Mouse (Mus musculus): Measurements from ENCODE around the gene Drc1.

Gene Drc1

DNA sequence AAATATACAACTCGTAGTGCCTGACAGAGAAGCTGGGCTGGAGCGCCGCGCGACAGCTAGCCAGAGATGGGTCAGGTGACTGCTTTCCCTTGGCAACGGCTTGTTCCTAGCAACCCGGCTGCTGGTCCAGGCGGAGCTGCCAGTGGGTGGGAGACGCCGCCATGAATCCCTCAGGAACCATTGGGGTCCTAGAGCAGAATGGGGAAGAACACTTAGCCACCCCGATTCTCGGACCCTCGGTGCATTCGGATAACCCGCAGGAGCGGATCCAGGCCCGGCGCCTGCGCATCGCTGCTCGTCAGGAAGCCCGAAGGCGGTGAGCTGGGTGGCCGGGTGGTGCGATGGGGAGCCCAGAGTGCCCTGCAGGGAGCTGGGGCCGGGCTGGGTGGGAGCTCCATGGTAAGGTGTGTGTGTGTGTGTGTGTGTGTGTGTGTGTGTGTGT lies at the start of gene Drc1:
Gene Drc1 (plus strand): TSS at position 98 of the 442 bp plus-strand sequence.
- no peak for DNase-seq (ENCODE audit: low read depth)

DNA sequence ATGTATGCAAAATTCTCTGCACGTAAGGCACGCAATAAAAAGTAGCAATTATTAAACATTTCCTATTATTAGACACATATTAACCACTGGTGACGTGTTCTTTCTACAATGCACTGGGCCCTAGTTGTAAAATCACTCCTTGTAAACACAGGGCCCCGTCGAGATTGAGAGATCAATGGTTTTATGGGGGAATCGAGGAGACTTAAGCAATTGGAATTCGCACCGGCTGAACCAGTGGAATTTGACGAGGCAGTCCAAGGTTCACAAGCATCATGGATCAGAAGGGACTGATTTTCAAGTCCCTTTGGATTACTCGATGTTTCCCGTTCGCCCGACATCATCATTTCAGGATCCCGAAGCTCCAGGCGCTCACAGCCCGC lies 49.3 kb upstream of the Drc1 start:
- no peak for DNase-seq (ENCODE audit: low read depth)

DNA sequence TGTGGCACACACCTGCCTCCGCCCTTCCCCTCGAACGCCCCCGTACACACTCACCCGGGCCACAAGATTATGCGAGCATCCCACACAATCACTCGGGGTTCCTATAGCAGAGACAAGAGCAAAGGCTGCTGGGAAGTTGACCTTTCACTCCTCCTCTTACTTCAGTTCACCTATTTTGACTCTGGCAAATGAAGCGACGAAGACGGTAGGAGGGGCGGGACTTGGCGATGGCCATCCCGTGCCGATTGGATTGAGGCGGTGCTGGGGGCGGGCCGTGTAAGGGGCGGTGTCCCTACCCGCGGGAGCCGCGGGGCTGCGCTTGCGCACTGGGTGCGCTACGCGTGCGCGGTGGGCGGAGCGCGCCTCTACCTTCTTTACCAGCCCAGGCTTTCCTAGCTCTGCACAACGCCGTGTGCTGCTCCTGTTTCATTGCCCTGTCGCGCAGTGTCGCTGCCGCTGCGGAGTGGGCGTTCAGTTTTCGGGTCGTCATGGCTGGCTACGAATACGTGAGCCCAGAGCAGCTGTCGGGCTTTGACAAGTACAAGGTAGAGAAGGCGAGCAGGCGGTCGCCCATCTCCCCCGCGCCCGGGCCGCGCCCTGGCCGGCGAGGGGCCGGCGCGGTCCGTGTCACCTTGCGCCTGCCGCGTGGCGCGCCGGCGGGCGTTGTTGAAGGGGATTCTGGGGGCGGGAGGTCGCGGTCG lies 48.8 kb upstream of the Drc1 start, which contains the start of gene Selenoi:
Gene Selenoi (plus strand): TSS at position 311 of the 701 bp plus-strand sequence.
- DNase-seq (ENCODE audit: low read depth) = peak; percentile 99

DNA sequence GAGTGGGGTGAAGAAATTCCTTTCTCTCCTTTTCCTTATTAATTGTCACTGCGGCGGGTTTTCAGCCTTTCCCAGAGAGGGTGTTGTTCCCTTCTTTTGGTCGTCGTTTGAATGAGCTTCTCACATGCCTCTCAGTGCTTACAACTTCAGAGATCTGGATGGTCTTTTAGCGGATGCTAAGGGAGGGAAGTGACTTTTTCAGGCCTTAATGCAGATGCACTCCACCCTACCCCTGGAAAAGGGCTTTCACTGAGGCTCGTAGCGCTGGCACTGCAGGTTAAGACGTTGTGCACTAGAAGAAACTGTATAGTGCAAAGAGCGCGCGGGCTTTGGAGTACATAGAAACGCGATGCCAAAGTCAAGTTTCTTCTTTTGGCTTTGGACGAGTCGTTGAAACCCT lies 48.1 kb upstream of the Drc1 start:
- DNase-seq (ENCODE audit: low read depth) = peak; percentile 59

DNA sequence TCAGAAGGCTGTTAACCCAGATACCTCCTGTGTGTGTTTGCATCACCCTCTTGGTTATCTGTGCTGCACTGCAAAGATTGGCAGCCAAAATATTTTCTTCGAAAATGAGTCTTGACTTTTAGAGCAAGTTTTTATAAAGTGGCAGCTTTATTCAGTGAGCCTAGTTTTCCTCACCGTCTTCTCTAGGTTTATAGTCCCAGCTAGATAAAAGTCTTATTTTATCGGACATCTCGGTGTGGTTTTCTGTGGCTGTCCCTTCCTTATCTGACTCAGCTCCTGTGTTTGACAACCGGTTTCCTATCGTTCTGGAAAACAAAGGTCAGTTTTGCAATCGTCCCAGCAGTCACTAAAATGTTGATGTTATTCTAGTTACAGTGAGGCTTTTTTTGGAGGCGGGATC lies 47.2 kb upstream of the Drc1 start:
- DNase-seq (ENCODE audit: low read depth) = no peak

DNA sequence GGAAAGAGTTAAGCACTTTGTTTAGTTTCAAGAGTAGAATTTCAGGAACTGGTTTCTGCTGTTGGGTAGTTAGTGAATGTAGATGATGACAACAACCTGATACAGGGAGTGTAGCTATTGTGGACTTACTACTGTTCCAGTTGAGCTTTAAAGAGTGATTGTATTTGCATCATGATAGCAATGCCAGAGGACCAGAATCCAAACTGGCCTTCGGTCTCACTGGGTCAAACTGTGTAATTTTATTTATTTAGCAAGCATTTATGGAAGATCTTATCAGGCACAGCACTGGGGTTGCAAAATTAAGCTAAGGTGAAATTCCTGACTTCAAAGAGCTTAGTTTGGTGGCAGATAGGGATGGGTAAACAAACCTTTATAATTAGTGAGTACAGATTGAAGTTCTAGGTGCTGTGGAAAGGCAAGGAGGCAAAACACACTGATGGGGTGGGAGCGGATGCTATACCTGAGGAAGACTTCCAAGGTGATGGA lies 45.5 kb upstream of the Drc1 start:
- DNase-seq (ENCODE audit: low read depth) = no peak

DNA sequence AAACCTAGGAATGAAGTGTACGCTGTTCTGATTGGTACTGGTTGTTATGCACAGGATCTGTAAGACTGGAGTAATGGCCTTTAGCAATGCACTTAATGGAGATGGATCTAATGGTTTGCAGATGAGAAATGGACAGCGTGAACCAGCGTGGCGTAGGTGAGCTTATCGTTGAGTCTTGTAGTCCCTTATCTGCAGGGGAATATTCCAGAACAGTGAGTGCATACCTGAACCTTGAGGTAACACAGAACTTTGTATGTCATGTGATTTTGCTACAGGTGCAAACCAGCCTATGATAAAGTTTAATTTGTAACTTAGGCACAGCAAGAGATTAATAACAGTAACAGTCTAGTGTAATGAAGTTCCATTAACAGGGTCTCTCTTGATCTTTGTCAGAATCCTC lies 42.7 kb upstream of the Drc1 start:
- no peak for DNase-seq (ENCODE audit: low read depth)

DNA sequence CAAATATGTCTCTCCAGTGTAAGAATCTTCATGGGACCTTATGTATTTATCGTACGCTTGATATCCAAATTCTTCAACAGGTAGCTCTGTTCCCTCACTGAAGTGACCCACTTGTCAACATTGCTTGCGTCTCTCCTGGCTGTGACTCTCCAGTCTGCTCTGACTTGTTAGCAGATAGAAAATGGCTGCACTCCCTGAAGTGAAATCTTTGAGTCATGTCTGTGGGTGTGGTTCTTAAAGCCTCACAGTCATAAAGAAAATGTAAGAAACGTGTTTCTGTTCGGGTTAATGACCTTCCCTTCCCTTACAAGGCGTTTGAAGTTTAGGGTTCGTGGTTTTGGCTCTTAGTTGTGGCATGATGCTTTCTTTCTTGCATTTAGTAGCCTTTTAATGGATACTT lies 40.6 kb upstream of the Drc1 start:
- peak; percentile 86 for DNase-seq (ENCODE audit: low read depth)

DNA sequence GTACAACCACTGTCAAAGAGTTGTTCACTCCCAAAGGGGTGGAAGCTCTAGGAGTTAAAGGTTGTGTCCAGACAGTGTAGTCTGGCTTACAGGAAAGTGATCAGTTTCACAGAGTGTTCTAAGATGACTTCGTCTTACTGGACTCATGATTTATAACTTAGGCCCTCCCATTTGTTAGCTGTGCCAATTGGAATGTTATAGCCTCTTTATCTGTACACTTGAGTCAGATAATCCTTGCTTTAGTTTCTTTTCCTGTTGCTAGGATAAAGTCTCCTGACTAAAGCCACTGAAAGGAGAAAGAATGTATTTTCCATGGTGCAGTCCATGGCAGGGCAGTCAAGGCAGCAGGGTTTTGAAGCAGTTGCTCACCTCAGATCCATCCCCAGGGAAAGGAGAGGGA lies 38.8 kb upstream of the Drc1 start:
- no peak for DNase-seq (ENCODE audit: low read depth)

DNA sequence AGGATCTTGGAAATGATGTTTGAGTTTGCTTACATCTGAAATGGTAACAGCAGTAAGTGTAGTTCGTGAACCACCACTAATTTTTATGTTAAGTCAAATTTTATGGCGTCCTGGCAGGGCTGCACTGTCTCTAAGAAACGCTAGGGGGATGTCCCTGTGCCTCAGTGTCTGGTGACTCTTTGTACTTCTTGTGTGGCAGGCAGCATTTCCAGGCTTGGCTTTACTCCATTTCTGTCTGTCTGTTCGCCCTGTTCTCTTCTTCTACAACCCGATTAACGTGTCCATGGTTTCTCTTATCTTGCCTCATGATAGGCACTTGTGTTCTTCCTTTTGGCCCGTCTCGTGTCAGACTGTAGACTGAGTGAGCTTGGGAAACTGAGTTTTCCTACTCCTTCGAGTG lies 37.4 kb upstream of the Drc1 start:
- DNase-seq (ENCODE audit: low read depth) = peak; percentile 63

DNA sequence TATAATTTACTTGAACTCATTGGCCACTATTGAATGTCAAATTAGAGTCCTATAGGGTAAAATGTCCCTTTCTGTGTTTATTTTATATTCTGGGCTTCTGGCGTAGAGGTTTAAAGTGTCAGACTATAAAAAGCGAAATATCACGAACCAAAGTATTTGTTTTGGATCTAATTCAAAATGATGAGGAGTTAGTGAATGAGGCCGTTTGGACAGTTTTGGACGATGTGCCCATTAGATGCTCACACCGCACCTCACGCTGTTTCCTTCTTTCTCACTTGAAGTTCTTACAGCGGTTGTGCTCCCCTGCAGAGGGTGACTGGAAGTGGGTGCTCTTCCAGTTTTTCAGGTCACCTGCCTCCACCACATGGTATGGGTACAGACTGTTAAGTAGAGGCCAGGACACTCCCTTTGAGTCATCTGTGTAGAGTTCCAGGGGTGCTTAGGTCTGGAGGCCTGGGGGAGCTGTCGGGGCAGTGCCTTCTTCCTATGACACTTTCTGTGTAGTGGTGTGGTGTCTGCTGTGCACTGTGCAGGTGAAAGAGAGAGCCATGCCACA lies 35.2 kb upstream of the Drc1 start:
- no peak for DNase-seq (ENCODE audit: low read depth)

DNA sequence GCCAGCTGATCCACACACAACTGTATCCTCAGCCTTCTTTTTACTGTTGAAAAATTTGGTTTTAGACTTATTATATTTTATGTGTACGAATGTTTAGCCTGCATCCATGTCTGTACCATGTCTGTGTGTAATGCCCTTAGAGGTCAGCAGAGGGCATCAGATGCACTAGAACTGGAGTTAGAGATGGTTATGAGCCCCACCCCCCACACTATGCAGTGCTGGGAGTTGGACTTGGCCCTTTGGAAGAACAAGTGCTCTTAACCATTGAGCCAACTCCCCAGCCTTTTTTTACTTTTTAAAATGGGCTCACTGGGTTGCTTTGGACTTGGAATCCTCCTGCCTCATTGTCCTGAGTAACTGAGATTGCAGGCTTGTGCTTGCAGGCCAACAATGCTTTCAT lies 33.5 kb upstream of the Drc1 start:
- DNase-seq (ENCODE audit: low read depth) = peak; percentile 50

DNA sequence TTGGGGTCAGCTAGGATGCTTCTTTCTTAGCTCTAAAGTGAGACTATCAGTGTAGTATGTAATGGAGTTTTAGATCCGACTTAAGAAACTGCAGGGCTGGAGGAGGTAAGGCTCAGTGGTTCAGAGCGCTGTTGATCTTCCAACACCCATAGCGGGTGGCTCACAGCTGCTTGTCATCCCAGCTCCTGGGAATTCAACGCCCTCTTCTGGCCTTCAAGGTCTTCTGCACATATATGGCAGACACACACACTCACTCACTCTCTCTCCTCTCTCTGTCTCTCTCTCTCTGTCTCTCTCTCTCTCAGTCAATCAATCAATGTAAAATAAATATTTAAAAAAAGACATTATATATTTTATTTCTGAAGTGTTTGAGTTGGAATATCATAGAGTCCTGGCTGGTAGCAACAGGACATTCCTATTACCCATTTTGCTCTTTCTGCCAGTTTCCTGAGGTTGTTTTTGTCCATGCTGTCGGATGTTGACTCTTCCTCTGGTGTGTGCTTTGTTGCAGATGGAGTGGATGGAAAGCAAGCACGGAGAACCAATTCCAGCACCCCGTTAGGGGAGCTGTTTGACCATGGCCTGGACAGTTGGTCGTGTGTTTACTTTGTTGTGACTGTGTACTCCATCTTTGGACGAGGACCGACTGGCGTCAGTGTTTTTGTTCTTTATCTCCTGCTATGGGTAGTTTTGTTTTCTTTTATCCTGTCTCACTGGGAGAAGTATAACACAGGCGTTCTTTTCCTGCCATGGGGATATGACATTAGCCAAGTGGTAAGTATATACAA lies 25.4 kb upstream of the Drc1 start:
- DNase-seq (ENCODE audit: low read depth) = no peak

DNA sequence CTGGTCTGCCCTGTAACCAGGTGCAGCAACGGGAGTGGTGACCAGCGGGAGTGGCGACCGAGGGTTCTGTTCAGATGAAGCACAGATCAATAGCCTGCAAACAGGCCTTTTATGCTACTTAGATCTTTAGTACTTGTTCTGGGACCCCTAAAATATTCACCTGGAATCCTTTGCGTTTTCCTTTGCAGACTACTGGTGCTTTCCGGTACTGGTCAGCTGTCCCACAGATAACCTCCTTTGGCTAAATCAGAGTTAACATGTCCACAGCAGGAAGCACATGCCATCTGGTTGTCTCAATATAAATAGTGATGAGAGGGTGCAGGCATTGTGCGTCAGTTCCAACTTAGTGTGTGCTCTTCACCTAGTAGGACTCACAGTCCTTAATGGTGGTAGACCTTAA lies 22.4 kb upstream of the Drc1 start:
- no peak for DNase-seq (ENCODE audit: low read depth)

DNA sequence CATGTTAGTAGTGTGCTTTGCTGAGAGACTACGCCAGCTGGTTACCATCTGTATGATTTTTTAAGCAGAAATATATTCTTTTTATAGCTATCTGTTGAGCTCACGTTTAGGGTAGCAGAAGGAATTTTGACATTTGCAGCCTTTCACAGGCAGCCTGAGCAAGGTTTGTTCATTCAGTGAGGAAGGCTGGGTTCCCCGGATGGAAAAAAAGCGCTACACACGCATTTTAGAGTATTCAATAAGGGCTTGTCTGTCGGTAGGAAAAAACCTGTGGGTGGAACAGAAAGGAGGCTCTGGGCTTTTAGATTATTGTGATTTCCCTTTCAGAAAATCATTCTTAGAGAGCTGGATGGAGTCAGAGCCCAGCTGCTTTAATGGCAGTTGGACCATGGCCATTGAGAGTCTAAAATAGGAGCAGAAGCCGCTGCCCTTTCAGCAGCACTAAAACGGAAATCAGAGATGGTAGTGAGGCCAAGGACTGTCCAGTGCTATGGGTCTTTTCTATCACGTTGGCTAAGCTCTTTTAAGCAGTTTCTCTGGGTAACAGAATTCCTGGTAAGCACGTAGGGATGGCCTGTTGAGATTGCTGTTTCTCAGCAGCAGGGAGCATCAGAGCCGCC lies 10.5 kb upstream of the Drc1 start:
- no peak for DNase-seq (ENCODE audit: low read depth)

DNA sequence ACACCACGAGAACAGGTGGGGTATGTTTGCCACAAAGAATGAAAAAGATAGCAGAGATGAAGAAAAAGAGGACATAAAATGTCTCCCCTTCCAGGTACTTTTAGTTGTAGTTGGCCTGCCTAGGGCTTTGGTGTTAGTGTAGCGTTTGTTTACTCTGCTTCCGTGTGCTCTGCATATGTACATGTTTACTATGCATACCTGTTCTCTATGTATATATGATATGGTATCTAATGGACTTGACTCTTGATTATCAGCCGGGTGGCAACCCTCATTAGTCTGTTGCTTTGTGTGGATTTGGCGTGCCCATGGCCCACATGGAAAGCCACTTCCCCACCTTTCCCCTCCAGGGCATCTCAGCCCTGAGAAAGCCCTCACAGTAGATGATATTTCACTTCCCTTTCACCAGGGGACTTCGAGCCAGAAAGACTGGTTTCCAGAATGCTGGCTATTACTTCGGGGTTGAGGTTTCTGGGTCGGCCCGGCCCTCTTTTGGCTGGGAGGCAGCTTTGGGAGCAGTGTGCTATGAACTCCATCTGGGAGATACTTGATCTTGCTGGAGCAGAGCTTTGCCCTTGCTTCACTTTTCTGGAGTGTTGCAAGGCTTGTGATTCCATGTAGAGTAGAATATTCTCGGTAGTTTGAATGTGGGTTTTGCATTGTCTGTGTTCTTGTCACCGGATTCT lies 9.4 kb upstream of the Drc1 start:
- no peak for DNase-seq (ENCODE audit: low read depth)

DNA sequence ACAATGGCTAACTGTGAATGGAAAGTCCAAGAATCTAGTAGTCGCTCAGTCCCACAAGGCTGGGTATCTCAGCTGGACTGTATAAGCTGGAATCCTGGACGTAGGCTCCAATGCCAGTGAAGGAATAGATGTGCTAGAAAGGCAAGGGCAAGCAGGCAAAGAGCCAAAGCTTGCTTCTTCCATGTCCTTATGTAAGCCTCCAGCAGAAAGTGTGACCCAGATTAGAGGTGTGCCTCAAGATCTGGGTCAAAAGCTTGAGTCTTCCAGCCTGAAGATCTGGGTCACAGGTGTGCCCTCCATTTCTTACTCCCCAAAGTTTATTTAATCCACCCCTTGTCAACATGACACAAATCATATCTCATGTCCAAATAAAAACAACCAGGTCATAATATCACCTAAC lies 4.8 kb upstream of the Drc1 start:
- DNase-seq (ENCODE audit: low read depth) = no peak

DNA sequence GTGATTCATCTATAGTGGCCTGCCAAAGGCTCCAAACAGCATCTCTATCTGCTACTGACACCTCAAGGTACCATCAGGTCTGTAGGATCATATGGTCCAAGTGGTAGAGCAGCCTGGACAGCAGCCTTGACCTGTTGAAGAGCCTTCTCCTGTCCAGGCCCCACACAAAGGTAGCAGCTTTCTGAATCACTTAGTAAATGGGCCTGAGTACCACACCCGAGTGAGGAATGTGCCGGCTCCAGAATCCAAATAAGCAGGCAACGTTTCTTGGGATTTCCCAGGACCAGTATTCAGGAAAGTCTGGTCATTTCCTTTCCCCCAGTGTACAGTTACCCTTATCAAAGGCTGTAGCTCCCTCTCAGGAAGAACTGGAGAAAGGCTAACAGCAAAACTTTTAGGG lies 2.2 kb upstream of the Drc1 start:
- no peak for DNase-seq (ENCODE audit: low read depth)

DNA sequence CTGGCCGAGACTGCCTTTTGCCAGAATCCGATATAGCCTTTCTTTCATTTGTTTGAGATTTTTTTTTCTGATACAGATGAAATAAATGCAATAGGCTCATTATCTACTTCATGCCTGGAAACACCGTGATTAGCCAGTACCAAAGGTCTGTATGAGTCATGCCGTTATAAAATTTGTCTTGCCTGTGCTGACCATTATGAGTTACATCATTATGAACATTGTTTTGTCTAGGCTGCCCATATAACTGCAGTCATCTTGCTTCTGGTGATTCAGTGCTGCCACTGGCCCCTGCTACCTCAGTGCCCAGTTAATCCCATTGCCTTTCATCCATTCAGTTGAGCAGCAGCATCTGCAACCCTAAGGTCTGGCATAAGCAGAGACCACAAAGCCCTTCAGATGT lies 1.7 kb upstream of the Drc1 start:
- DNase-seq (ENCODE audit: low read depth) = no peak

DNA sequence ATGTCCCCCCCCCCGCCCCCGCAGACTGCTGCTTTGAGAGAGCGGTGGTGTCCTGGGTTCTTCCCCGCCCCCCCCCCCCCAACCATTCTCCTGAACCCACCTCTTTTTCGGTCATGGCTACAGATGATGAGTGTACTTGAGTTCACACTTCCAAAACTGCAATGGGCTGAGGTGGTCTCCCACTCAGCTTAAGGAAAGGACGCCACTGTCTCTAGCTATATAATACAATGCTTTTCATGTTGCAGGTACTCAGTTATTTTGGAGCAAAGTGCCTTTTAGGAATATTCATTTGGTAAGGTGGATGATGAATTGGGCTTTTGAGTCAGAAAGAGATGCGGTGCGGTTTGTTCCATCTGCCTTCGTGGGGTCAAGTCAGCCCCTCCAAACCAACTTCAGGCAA lies 324 bp upstream of the Drc1 start:
- DNase-seq (ENCODE audit: low read depth) = no peak

DNA sequence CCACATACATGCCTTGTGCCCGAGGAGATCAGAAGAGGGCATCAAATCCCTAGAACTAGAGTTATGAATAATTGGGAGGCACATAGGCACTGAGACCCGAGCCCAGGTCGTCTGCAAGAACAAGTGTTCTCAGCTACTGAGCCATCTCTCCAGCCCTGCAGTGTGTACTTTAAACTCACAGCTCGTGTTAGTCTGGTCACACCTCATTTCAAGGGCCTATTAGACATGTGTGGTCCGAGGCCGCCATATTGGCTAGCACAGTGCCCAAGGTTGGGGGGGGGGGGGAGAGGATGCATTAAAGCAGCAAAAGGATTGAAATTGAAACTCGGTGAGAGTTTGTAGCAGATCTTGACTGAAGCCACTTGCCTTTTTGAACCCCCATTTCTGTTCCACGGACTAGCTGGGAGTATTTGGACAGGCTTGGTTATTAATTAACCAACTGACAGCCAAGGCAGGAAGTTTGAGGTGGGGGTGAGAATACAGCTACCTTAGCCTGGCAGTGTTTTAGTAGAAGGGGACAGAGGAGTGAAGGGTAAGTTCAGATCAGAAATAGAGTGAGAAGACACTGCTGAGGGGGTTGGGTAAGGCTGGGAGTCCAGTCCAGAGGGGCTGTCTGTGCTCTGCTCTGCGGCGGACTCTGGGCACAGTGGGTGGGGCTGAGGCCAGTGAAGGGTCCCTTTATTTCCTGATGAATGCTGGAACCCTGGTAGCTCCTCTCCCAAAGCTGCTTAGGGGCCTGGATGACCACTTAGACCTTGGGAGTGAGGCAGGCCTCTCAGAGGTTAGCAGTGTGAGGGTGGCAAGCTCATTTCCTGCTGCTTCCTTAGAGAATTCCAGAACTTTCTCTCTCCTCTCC lies 5.0 kb downstream of the Drc1 start:
- no peak for DNase-seq (ENCODE audit: low read depth)
